Mouse (Mus musculus) fat pad, adult 2 months (tissue): Measurements from ENCODE around the gene Dnajc25.

Experiments
- DNase-seq: peaks from one replicate; pipeline ENCODE4 v3.0.0-alpha.2; 2011; ENCODE audit warnings: low read depth, low spot score; ENCODE audit errors: extremely low read depth

Dnajc25 gene

DNA sequence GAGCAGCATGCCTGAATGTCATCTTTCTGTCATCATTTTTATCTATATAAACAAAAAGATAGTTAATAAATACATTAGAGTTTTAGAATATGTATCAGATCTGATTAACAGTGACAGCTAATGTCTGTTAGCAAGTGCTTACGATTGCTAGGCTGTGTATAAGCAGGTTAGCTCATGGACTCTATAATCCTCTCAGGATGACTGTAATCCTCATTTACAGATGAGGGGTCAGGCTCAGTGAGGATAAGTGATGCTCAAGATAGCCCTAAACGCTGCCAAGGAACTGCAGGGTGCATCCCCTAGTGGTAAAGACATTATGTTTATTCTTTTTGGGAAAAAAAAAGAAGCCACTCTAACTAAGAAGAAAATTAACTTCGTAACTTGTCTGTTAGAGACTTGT is 74.4 kb downstream of the Dnajc25 start:
- no peak for DNase-seq
